Mouse (Mus musculus): ENCODE data around the gene Arfgap1.

DNA sequence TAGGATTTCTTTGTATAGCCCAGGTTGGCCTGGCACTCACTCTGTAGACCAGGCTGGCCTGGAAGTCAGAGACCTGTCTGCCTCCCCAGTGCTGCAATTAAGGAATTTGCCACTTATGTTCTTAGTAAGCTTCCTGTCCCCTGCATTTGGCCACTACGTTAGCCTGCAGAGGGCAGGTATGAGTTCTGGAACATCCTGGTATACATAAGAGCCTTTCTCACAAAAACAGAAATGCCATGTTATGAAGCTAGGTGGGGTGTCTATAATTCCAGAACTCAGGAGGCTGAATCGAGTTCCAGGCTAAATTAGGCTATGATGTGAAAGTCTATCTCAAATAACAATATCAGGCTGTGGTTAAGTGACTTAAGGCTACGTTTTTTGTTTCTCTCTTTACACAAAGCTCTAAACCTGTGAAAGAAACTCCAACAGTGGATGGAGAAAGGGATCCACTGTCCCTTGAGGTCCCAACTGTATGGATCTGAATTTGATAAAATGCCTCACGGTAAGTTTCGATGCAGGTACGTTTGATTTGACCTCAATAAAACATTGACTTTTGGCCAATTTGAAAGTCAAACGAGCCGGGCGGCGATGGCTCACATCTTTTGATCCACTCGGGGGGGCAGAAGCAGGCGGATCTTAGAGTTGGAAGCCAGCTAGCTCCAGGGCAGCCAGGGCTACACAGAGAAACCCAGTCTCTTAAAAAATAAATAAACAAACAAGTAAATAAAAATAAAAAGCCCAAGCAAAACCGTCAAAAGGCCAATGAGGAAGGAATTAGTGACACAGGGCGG, 738 bp upstream of the Arfgap1 start:
- TF ChIP-seq GATA1 (IDR thresholded peaks at IDR 0.05; ENCODE audit: low read length) (no peak), TAL1 (IDR thresholded peaks at IDR 0.05; ENCODE audit: low read length) (no peak)
